Mouse (Mus musculus) heart, embryonic 14.5 days (tissue): ENCODE data around the gene Sgip1. TPM values are rescaled to one million over a fixed set of nuclear protein-coding genes. Genes with fewer than 3 reads are reported as not detected.

Source experiments
- ATAC-seq: fragments of 200-750 bp; cut with Nextera tagmentation; 2 replicates; pipeline ENCODE4 v1.8.0; 2017; ENCODE audit warnings: low read depth, moderate TSS enrichment; ENCODE audit not compliant: insufficient number of reproducible peaks, insufficient read depth, low FRiP score
- H3K27ac ChIP-seq, 2 experiments: fragments of 200-500 bp in 1 of 2; fragments of 300-500 bp in 1 of 2; sonication (generic) in 1 of 2; replicated peaks in 1 of 2; 2 replicates each; pipeline ENCODE4 v1.5.1; 2012 to 2014; ENCODE audit warnings: low read depth in 2 of 2, low read length in 2 of 2, control low read depth in 1 of 2, mild to moderate bottlenecking in 1 of 2, mixed read lengths in 1 of 2; ENCODE audit not compliant: control insufficient read depth in 1 of 2, insufficient read depth in 1 of 2
- H3K27me3 ChIP-seq: fragments of 300-500 bp; sonication (generic); 2 replicates; pipeline ENCODE4 v1.6.1; 2014; ENCODE audit warnings: mild to moderate bottlenecking, low read length, control low read depth; ENCODE audit not compliant: control insufficient read depth, insufficient read depth
- H3K36me3 ChIP-seq: fragments of 300-500 bp; sonication (generic); 2 replicates; pipeline ENCODE4 v1.6.1; 2014; ENCODE audit warnings: mild to moderate bottlenecking, control low read depth, low read length, mixed read lengths; ENCODE audit not compliant: control insufficient read depth, insufficient read depth
- H3K4me1 ChIP-seq, 2 experiments: fragments of 200-500 bp in 1 of 2; fragments of 300-500 bp in 1 of 2; sonication (generic) in 1 of 2; 2 replicates each; pipeline ENCODE4 v1.6.1; 2012 to 2014; ENCODE audit warnings: low read length in 2 of 2, control low read depth in 1 of 2, mixed read lengths in 1 of 2; ENCODE audit not compliant: control insufficient read depth in 2 of 2, insufficient read depth in 2 of 2
- H3K4me2 ChIP-seq: fragments of 300-500 bp; sonication (generic); 2 replicates; pipeline ENCODE4 v1.6.1; 2014; ENCODE audit warnings: mild to moderate bottlenecking, low read length
- H3K4me3 ChIP-seq, 2 experiments: fragments of 200-500 bp in 1 of 2; fragments of 300-500 bp in 1 of 2; sonication (generic) in 1 of 2; 2 replicates each; pipeline ENCODE4 v1.5.1; 2012 to 2014; ENCODE audit warnings: low read length in 2 of 2, mild to moderate bottlenecking in 2 of 2, control low read depth in 1 of 2, low read depth in 1 of 2, moderate library complexity in 1 of 2; ENCODE audit not compliant: control insufficient read depth in 1 of 2, insufficient read depth in 1 of 2
- H3K9ac ChIP-seq: fragments of 300-500 bp; sonication (generic); 2 replicates; pipeline ENCODE4 v1.6.1; 2014; ENCODE audit warnings: mild to moderate bottlenecking, low read length
- H3K9me3 ChIP-seq: fragments of 300-500 bp; sonication (generic); 2 replicates; pipeline ENCODE4 v1.6.1; 2016; ENCODE audit warnings: low read length, control low read depth; ENCODE audit not compliant: control insufficient read depth
- WGBS: fragments of 180-500 bp; shearing (Covaris S2); extraction: QIAGEN DNeasy Blood & Tissue Kit; methylation state at CpG from one replicate; pipeline ENCODE4 v1.1.7; 2014; 5-methylcytosine and 5-hydroxymethylcytosine counted together
- polyA plus RNA-seq: library from polyadenylated mRNA; unstranded; fragments of >200 nt; fragmentation: Nextera tagmentation; extraction: Ambion mirVana; gene quantifications from 2 replicates; pipeline ENCODE4 v1.2.1, GENCODE M21; 2014

The Sgip1 gene
- polyA plus RNA-seq, 1 experiment from 2014 or later, result 0.92 TPM

DNA sequence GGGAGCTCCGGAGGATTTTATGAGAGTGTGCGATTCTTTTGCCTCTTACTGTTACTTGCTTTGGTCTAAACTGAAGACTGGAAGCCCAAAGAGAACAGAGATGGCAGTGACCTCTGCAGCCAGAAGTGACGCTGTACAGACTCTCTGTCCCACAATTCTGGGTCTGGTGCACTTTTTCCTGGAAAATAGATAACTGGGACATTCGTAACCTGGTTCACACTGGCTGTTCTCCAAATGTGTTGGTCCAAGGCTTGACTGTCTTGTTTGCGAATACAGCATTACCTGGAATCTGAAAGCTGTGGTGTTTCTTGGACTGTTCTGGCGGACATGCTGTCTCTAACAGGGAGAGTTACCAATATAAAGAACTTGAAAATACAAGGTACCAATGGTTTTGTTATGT is 109.4 kb downstream of the Sgip1 start:
- Histone ChIP-seq H3K4me3 (no peak overlapping the region), H3K27me3 (no peaks in the 10 kb centered on the region), H3K27ac (no peak overlapping the region), H3K4me2 (no peak overlapping the region), H3K9ac (no peak overlapping the region), H3K9me3 (no peaks in the 10 kb centered on the region), H3K36me3 (no peaks in the 10 kb centered on the region), H3K4me1 (no peaks in the 10 kb centered on the region)
- WGBS, result 76% methylated on average over 6 of the region's 6 CpGs
- ATAC-seq, result no peak

DNA sequence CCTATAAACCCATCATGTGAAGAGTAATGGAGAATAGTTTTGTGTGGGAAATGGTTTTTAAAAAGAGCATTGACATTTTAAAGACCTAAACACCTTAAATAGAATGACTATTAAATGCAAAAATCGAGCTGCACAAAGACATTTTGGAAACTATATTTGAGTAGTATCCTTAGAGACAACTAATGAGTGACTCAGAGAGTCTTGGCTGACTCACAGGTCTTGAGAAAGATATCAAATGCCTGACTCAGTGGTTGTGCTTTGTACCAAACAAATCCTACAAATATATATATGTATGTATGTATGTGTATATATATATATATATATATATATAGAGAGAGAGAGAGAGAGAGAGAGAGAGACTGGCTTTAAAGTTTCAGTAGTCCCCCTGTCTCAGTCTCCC is 110.1 kb downstream of the Sgip1 start:
- Histone ChIP-seq H3K4me3 (no peak overlapping the region), H3K27ac (no peak overlapping the region), H3K27me3 (no peaks in the 10 kb centered on the region), H3K9me3 (no peaks in the 10 kb centered on the region), H3K36me3 (no peaks in the 10 kb centered on the region), H3K4me2 (no peak overlapping the region), H3K9ac (no peak overlapping the region), H3K4me1 (no peaks in the 10 kb centered on the region)
- 55% methylated on average over 1 of the region's 1 CpGs for WGBS
- ATAC-seq, result no peak

- no peak for ATAC-seq
- no peak overlapping the region for H3K4me3 ChIP-seq
- WGBS, result 82% methylated on average over 3 of the region's 3 CpGs
- H3K4me2 ChIP-seq, result no peak overlapping the region
- no peaks in the 10 kb centered on the region for H3K36me3 ChIP-seq
- no peaks in the 10 kb centered on the region for H3K27me3 ChIP-seq
- no peaks in the 10 kb centered on the region for H3K9me3 ChIP-seq
- no peak overlapping the region for H3K9ac ChIP-seq
- no peak overlapping the region for H3K27ac ChIP-seq
- no peaks in the 10 kb centered on the region for H3K4me1 ChIP-seq
Measured at GRCm38 (mm10) chr4:102852290-102852689, 111.2 kb downstream of the Sgip1 start.

GRCm38 (mm10) chr4:102852808-102853207 is 111.7 kb downstream of the Sgip1 start:
- WGBS, result 76% methylated on average over 5 of the region's 5 CpGs
- Histone ChIP-seq H3K27me3 (no peaks in the 10 kb centered on the region), H3K27ac (no peak overlapping the region), H3K4me3 (no peak overlapping the region), H3K9ac (no peak overlapping the region), H3K9me3 (no peaks in the 10 kb centered on the region), H3K36me3 (no peaks in the 10 kb centered on the region), H3K4me2 (no peak overlapping the region), H3K4me1 (no peaks in the 10 kb centered on the region)
- ATAC-seq, result no peak

GRCm38 (mm10) chr4:102853330-102854022 is 112.4 kb downstream of the Sgip1 start:
- H3K27ac ChIP-seq, result no peak overlapping the region
- ATAC-seq, result no peak
- 63% methylated on average over 9 of the region's 9 CpGs for WGBS
- H3K4me3 ChIP-seq, result no peak overlapping the region
- H3K4me1 ChIP-seq, result no peaks in the 10 kb centered on the region
- no peaks in the 10 kb centered on the region for H3K9me3 ChIP-seq
- no peak overlapping the region for H3K4me2 ChIP-seq
- no peaks in the 10 kb centered on the region for H3K36me3 ChIP-seq
- H3K9ac ChIP-seq, result no peak overlapping the region
- no peaks in the 10 kb centered on the region for H3K27me3 ChIP-seq

- H3K4me3 ChIP-seq, result no peak overlapping the region
- ATAC-seq, result no peak
- no peak overlapping the region for H3K9ac ChIP-seq
- no peaks in the 10 kb centered on the region for H3K9me3 ChIP-seq
- H3K27me3 ChIP-seq, result no peaks in the 10 kb centered on the region
- H3K27ac ChIP-seq, result no peak overlapping the region
- H3K36me3 ChIP-seq, result no peaks in the 10 kb centered on the region
- H3K4me2 ChIP-seq, result no peak overlapping the region
- WGBS, result 78% methylated on average over 10 of the region's 10 CpGs
- no peaks in the 10 kb centered on the region for H3K4me1 ChIP-seq
Measured at GRCm38 (mm10) chr4:102854928-102855892, 114.1 kb downstream of the Sgip1 start.

DNA sequence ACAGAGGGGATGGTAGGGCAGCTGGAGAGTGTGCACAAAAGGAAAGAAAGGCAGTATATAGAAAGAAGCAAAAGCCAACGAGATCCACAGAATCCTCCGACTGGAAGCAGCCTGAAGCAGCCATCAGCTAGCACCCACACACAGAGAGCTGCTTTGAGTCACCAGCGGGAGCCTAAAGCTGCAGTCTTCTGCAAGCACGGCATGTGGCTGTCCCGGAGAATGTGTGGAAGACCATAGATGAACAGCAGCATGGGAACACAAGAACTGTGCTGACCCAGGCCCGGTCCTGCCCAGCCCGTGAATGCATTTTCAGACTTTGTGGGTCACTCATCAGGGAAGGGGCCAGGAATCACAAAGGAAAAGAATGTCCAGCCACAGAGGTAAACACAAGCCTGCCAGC is 115.0 kb downstream of the Sgip1 start:
- WGBS, result 47% methylated on average over 7 of the region's 7 CpGs
- no peaks in the 10 kb centered on the region for H3K9me3 ChIP-seq
- no peaks in the 10 kb centered on the region for H3K27me3 ChIP-seq
- H3K27ac ChIP-seq, result no peak overlapping the region
- no peak for ATAC-seq
- H3K4me1 ChIP-seq, result no peaks in the 10 kb centered on the region
- H3K4me2 ChIP-seq, result peak overlapping the region; percentile 40; the same call in 1 of the 2 replicates
- peak overlapping the region in 1 of 2 experiments; percentile 26; a peak in 2 of 4 replicates for H3K4me3 ChIP-seq
- no peak overlapping the region for H3K9ac ChIP-seq
- no peaks in the 10 kb centered on the region for H3K36me3 ChIP-seq
